Mouse (Mus musculus): ENCODE data around the gene Nop2. TPM values are rescaled to one million over a fixed set of nuclear protein-coding genes. Genes with fewer than 3 reads are reported as not detected.

The Nop2 gene
- 45.9 and 58.2 TPM in 2 replicates for polyA plus RNA-seq (2012; rRNA removed)

DNA sequence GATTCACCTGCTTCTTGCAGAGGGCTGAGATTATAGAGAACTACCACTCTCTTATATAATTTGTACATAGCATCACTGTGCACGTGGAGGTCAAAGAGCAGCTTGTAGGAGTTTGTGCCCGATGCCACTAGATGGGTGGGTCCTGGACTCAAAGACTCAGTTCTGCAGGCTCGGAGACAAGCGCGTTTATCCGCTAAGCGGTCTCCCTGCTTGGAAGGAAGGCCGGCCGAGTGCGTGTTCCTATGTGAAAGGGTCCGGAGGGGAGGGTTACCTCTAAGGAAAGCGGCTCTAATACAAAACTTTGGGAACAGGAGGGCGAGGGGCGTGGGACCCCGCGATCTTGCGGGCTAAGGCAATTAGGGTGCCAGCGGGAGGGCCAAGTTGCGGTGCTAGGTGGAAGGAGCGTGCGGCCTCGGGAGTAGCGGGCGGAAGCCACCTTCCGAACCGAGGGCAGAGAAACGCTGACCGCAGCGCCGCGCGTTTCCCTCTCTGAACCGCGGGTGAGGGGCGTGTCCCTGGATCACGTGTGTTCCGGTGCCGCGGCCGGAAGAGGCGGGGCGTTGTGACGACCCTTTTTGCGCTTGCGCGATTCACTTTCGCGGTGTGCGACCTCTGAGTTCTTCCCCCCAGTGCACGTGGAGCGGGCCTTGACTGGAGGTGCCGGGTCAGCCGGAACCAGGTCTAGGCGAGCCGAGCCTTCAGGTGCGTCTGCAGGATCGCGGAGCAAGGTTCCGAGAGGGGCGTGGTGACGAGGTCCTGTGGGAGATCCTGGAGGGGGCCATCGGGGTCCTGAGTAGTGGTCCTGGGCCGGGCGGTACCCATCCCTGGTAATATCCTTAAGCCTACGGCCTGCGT, at the start of gene Nop2:
TSS of gene Nop2 (plus strand) at position 608 of the 855 bp plus-strand sequence.

DNA sequence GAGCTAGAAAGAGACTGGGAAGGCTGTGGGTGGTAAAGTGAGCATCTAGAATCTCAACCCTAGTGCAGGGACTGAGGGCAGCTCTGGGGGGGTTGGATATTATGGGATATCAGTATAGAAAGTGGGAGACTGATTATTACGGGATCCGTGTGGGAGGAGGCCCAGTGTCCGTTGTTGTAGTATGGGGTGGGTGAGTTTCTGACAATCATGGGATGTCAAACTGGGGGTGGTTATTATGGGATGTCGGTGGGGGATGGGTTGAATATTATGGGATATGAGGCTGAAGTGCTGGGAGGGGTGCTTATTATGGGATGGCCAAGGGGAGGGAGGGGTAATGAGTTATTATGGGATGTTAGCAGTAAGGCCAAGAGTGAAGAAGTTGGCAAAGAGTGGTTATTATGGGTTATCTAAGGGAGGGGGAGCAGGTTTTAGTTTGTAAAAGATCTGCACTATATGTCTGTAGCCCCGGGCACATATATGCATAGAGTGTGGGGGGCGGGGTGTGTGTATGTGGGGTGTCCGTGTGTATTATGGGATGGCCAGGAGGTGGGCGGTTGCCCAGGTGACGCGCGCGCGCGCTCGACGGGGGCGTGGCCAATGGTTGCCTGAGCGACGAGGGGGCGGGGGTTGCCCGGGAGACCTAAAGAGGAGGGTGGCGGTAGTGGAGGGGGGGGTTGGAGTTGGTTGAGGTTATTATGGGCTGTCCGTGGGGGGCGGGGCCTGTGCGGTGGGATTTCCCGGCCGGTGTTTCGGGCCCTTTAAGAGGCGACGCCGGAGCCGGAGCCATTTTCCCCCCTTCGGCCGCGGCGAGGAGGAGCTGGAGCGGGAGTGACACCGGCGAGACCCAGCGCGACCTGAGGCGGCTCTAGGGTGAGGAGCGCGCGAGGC, 36.1 kb upstream of the Nop2 start, which contains the start of gene Chd4:
TSS of gene Chd4 (plus strand) at position 591 of the 888 bp plus-strand sequence.

DNA sequence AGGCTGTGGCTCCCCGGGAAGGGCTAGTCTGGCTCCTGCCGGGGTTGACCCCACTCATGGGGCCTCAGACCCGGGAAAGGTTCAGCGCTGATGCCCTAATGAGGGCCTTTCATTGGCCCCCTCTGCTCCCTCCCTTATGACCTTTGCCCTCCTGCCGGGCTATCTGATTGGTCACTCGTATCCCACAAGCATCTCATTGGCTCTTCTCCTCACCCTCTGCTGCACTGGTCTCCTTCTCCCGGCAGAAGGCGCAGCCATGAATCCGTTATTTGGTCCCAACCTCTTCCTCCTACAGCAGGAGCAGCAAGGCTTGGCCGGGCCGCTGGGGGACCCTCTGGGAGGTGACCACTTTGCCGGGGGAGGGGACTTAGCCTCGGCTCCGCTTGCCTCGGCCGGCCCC, 13.3 kb downstream of the Nop2 start, which contains the start of gene Iffo1:
TSS of gene Iffo1 (plus strand) at position 241 of the 400 bp plus-strand sequence.

DNA sequence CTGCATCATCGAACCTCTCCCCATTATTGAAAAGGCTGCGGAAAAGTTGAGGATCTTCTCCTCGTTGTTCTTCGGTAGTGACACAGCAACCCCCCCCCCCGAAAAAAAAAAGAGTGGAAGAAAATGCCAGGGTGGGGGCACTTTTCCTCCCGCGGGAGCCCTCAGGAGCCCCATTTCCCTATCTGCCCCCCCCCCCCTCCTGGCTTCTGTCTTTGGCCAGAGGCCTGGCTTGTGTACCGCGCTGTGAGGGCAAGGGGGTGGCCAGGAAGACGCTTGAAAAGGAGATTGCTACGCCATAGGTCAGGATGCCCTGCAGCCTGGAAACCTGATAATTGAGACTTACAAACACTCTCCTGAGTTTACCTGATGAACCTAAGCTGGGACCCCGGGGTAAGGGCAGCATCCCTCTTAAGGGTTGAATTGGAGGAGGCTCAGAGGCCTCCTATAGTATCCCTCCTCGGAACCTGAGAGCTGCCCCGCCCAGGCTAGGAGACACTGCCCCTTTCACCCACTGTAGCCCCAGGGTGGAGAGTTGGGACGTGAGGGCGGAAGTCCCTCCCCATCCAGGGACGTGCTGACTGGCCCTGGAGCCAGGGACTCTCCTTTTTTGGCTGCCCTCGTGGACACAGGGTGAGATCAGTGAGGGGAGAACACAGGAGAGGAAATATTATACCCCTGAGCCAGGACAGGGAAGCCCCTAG, 34.5 kb downstream of the Nop2 start, which contains the start of gene Gapdh:
TSS of gene Gapdh (minus strand) at position 417 of the 701 bp plus-strand sequence.

DNA sequence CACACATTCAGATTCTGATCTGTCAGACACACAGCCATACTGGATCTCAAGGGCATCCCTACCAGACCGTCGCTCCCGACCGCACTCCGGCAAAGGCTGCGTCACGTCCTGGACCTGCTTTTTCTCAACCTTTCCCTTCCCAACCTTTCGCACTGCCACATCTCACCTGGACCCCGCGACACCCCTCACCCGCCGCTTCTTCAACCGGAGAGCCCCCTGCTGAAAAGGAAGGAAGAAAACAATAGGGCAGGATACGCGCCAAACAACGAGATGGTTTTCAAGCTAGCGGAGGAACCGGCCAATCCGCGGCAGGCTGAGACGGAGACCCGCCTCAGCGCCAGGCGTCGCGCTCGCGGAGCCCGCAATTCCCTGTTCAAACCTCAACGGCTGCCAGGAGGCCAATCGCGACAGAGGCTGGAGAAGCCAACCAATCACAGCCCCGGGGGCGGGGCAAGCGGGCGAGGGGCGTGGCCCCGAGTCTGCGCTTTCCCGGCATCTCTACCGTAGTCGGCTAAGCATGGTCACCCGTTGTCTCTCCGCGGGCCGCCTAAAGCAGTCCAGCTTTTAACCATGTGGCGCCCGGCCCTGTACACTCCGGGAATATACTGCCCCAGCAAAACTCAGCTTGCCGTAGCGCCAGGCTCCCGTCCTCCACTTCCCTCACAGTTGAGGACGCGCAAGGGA, 59.8 kb downstream of the Nop2 start, which contains the start of the genes Ncapd2 and Mrpl51:
TSS of gene Ncapd2 (minus strand) at position 370 of the 684 bp plus-strand sequence.
TSS of gene Mrpl51 (plus strand) at position 470 of the 684 bp plus-strand sequence.

Other genes with a start within 250 kb of the Nop2 start
- gene Cd4, start 243.7 kb upstream of the Nop2 start, polyA plus RNA-seq (2012; rRNA removed), result 0.01 and 0.05 TPM in 2 replicates
- 2.3 and 3.2 TPM in 2 replicates for gene Lag3, start 220.2 kb upstream of the Nop2 start, polyA plus RNA-seq (2012; rRNA removed)
- gene Ptms, start 211.8 kb upstream of the Nop2 start, polyA plus RNA-seq (2012; rRNA removed), result 1,105 and 3,481 TPM in 2 replicates
- 358 and 360 TPM in 2 replicates for gene Mlf2, start 200.5 kb upstream of the Nop2 start, polyA plus RNA-seq (2012; rRNA removed)
- 122 and 143 TPM in 2 replicates for gene Cops7a, start 166.4 kb upstream of the Nop2 start, polyA plus RNA-seq (2012; rRNA removed)
- gene Pianp, start 135.2 kb upstream of the Nop2 start, polyA plus RNA-seq (2012; rRNA removed), result 1.6 and 3.4 TPM in 2 replicates
- gene Zfp384, start 122.8 kb upstream of the Nop2 start, polyA plus RNA-seq (2012; rRNA removed), result 52.2 and 93.4 TPM in 2 replicates
- 130 and 145 TPM in 2 replicates for gene Ing4, start 92.1 kb upstream of the Nop2 start, polyA plus RNA-seq (2012; rRNA removed)
- 25.3 and 37.8 TPM in 2 replicates for gene Acrbp, start 82.2 kb upstream of the Nop2 start, polyA plus RNA-seq (2012; rRNA removed)
- 0.22 and 0.24 TPM in 2 replicates for gene Lpar5, start 64.0 kb upstream of the Nop2 start, polyA plus RNA-seq (2012; rRNA removed)
- gene Chd4, start 35.9 kb upstream of the Nop2 start, polyA plus RNA-seq (2012; rRNA removed), result 164 and 215 TPM in 2 replicates
- 26.0 and 30.3 TPM in 2 replicates for gene Iffo1, start 13.3 kb downstream of the Nop2 start, polyA plus RNA-seq (2012; rRNA removed)
- gene Gapdh, start 34.6 kb downstream of the Nop2 start, polyA plus RNA-seq (2012; rRNA removed), result 3,932 and 4,365 TPM in 2 replicates
- gene Ncapd2, start 59.8 kb downstream of the Nop2 start, polyA plus RNA-seq (2012; rRNA removed), result 349 and 495 TPM in 2 replicates
- 84.9 and 134 TPM in 2 replicates for gene Mrpl51, start 59.9 kb downstream of the Nop2 start, polyA plus RNA-seq (2012; rRNA removed)
- 10.6 and 11.9 TPM in 2 replicates for gene Vamp1, start 83.6 kb downstream of the Nop2 start, polyA plus RNA-seq (2012; rRNA removed)
- gene Tapbpl, start 100.0 kb downstream of the Nop2 start, polyA plus RNA-seq (2012; rRNA removed), result 1.1 and 1.3 TPM in 2 replicates
- 0.18 and 0.21 TPM in 2 replicates for gene Cd27, start 105.1 kb downstream of the Nop2 start, polyA plus RNA-seq (2012; rRNA removed)
- gene Tuba3a, start 154.1 kb downstream of the Nop2 start, polyA plus RNA-seq (2012; rRNA removed), result 0.06 and 0.26 TPM in 2 replicates
- 15.1 and 22.4 TPM in 2 replicates for gene Ltbr, start 182.0 kb downstream of the Nop2 start, polyA plus RNA-seq (2012; rRNA removed)
- 0.61 and 1.2 TPM in 2 replicates for gene Scnn1a, start 188.8 kb downstream of the Nop2 start, polyA plus RNA-seq (2012; rRNA removed)
- gene Tnfrsf1a, start 217.5 kb downstream of the Nop2 start, polyA plus RNA-seq (2012; rRNA removed), result 20.2 and 32.1 TPM in 2 replicates
- 0.12 and 0.14 TPM in 2 replicates for gene Plekhg6, start 248.9 kb downstream of the Nop2 start, polyA plus RNA-seq (2012; rRNA removed)